Mouse (Mus musculus): Measurements from ENCODE around the gene Mmp17. TPM values are rescaled to one million over a fixed set of nuclear protein-coding genes. Genes with fewer than 3 reads are reported as not detected.

Mmp17 gene
- total and polyA plus RNA-seq, 3 experiments: 0.92 to 1.6 TPM; not detected in 1

- no peak overlapping the region for H3K4me3 ChIP-seq (ENCODE audit: control insufficient read depth in 1 of 2, insufficient read depth in 1 of 2, low read depth in 2 of 2, low read length in 2 of 2)
- TF ChIP-seq POLR2AphosphoS2 (IDR thresholded peaks at IDR 0.05; ENCODE audit: low read length) (no peak), CHD2 (IDR thresholded peaks at IDR 0.05; ENCODE audit: low read length) (no peak), MYC (IDR thresholded peaks at IDR 0.05; ENCODE audit: low read depth, low read length) (no peak), NRF1 (IDR thresholded peaks at IDR 0.05; ENCODE audit: insufficient read depth, low read depth, low read length, poor library complexity, severe bottlenecking) (no peak), SIN3A (IDR thresholded peaks at IDR 0.05; ENCODE audit: low read length) (no peak), ZNF384 (IDR thresholded peaks at IDR 0.05; ENCODE audit: low read depth, low read length) (no peak), TCF12 (IDR thresholded peaks at IDR 0.05; ENCODE audit: low read depth, low read length) (no peak), RCOR1 (IDR thresholded peaks at IDR 0.05; ENCODE audit: low read depth, low read length) (no peak), MXI1 (IDR thresholded peaks at IDR 0.05; ENCODE audit: low read depth, low read length) (no peak), GABPA (IDR thresholded peaks at IDR 0.05; ENCODE audit: low read depth, low read length) (no peak), POLR2A (IDR thresholded peaks at IDR 0.05; ENCODE audit: control insufficient read depth in 1 of 2, insufficient read depth in 1 of 2, low read depth in 1 of 2, low read length in 2 of 2, poor library complexity in 1 of 2) (no peak), MAZ (IDR thresholded peaks at IDR 0.05; ENCODE audit: low read depth, low read length) (no peak), ZMIZ1 (IDR thresholded peaks at IDR 0.05; ENCODE audit: low read depth, low read length) (no peak), POLR2AphosphoS5 (IDR thresholded peaks at IDR 0.05; ENCODE audit: borderline replicate concordance, low read depth, low read length) (no peak), GATA1 (IDR thresholded peaks at IDR 0.05; ENCODE audit: low read depth, low read length) (no peak), JUND (IDR thresholded peaks at IDR 0.05; ENCODE audit: low read depth, low read length) (no peak), CHD1 (IDR thresholded peaks at IDR 0.05; ENCODE audit: low read depth, low read length) (no peak), ELF1 (IDR thresholded peaks at IDR 0.05; ENCODE audit: low read depth, low read length) (no peak), MYB (IDR thresholded peaks at IDR 0.05; ENCODE audit: low read depth, low read length) (no peak)
- H3K9ac ChIP-seq (ENCODE audit: control insufficient read depth, low read depth, low read length, poor library complexity, severe bottlenecking): no peak overlapping the region
- no peaks in the 10 kb centered on the region for H3K4me1 ChIP-seq (ENCODE audit: control insufficient read depth in 1 of 2, insufficient read depth in 2 of 2, low read length in 2 of 2)
- no peaks in the 10 kb centered on the region; the same call in 1 of the 2 replicates for H3K79me2 ChIP-seq (ENCODE audit: control insufficient read depth, insufficient read depth, low read length, poor library complexity)
- no peak overlapping the region for H3K27ac ChIP-seq (ENCODE audit: control insufficient read depth, low read depth, low read length)
- no peaks in the 10 kb centered on the region for H3K9me3 ChIP-seq (replicated peaks; ENCODE audit: insufficient read depth, low read length)
- no peak for DNase-seq (ENCODE audit: low read depth, low spot score)
- no peaks in the 10 kb centered on the region for H3K36me3 ChIP-seq (ENCODE audit: control insufficient read depth in 1 of 2, insufficient read depth in 2 of 2, low read length in 2 of 2)
- no peaks in the 10 kb centered on the region; a peak in 1 of 4 replicates for H3K27me3 ChIP-seq (ENCODE audit: control insufficient read depth in 1 of 2, insufficient read depth in 2 of 2, low read length in 2 of 2)
Observed at GRCm38 (mm10) chr5:129581015-129581414, 3.0 kb upstream of the Mmp17 start.

GRCm38 (mm10) chr5:129583331-129583730 lies 638 bp upstream of the Mmp17 start:
- Histone ChIP-seq H3K36me3 (ENCODE audit: control insufficient read depth in 1 of 2, insufficient read depth in 2 of 2, low read length in 2 of 2) (no peaks in the 10 kb centered on the region), H3K79me2 (ENCODE audit: control insufficient read depth, insufficient read depth, low read length, poor library complexity) (no peaks in the 10 kb centered on the region; the same call in 1 of the 2 replicates), H3K9me3 (replicated peaks; ENCODE audit: insufficient read depth, low read length) (no peaks in the 10 kb centered on the region), H3K9ac (ENCODE audit: control insufficient read depth, low read depth, low read length, poor library complexity, severe bottlenecking) (peak overlapping the region; percentile 27; the same call in 1 of the 2 replicates), H3K4me3 (ENCODE audit: control insufficient read depth in 1 of 2, insufficient read depth in 1 of 2, low read depth in 2 of 2, low read length in 2 of 2) (peak overlapping the region; percentile 22 to 97; a peak in 3 of 4 replicates), H3K27me3 (ENCODE audit: control insufficient read depth in 1 of 2, insufficient read depth in 2 of 2, low read length in 2 of 2) (no peaks in the 10 kb centered on the region; a peak in 1 of 4 replicates), H3K4me1 (ENCODE audit: control insufficient read depth in 1 of 2, insufficient read depth in 2 of 2, low read length in 2 of 2) (no peaks in the 10 kb centered on the region), H3K27ac (ENCODE audit: control insufficient read depth, low read depth, low read length) (no peak overlapping the region)
- no peak for DNase-seq (ENCODE audit: low read depth, low spot score)
- TF ChIP-seq CHD1 (IDR thresholded peaks at IDR 0.05; ENCODE audit: low read depth, low read length) (no peak), E2F4 (IDR thresholded peaks at IDR 0.05; ENCODE audit: borderline replicate concordance, low read depth, low read length) (no peak), USF1 (IDR thresholded peaks at IDR 0.05; ENCODE audit: low read depth, low read length) (no peak), EP300 (IDR thresholded peaks at IDR 0.05; ENCODE audit: low read depth in 1 of 2, low read length in 2 of 2) (no peak), UBTF (IDR thresholded peaks at IDR 0.05; ENCODE audit: borderline replicate concordance, insufficient read depth, low read depth, low read length) (no peak)

Data from MEL (cell line).